Mouse (Mus musculus): ENCODE data around the gene Hsd11b1.

GRCm38 (mm10) chr1:193195169-193195810 is 68.6 kb downstream of the Hsd11b1 start:
- no peak for TF ChIP-seq CTCF (IDR thresholded peaks at IDR 0.05; ENCODE audit: low read depth)
- TF ChIP-seq EP300 (optimal IDR thresholded peaks at IDR 0.05), result no peak
